Comparison of ENCODE assay signal across 7 mouse cellular contexts in genomic region chr5:43781423-43781976, GRCm38 (mm10). TPM values are rescaled to one million over a fixed set of nuclear protein-coding genes. Genes with fewer than 3 reads are reported as not detected.
DNase-seq lines count a peak whose midpoint lies in the region; ATAC-seq and TF ChIP-seq lines count a peak whose summit lies in the region.

No protein-coding gene starts in this region.

- peak overlapping the region; percentile 56 for H3K4me2 ChIP-seq in hindbrain, embryonic 11.5 days (replicated peaks; ENCODE audit: low read depth, low read length)
- H3K4me2 ChIP-seq in neural tube, embryonic 15.5 days: peak overlapping the region; percentile 83

- H3K9me3 ChIP-seq in hindbrain, embryonic 11.5 days (ENCODE audit: control insufficient read depth, low read length): no peaks in the 10 kb centered on the region
- H3K9me3 ChIP-seq in neural tube, embryonic 15.5 days (replicated peaks): no peaks in the 10 kb centered on the region

- H3K4me1 ChIP-seq in embryonic fibroblast, embryonic 13.5 days (ENCODE audit: control insufficient read depth, insufficient read depth, low read length): peaks cover 2% of the 10 kb centered on the region; the same call in 1 of the 2 replicates
- H3K4me1 ChIP-seq in hindbrain, embryonic 11.5 days (replicated peaks; ENCODE audit: control insufficient read depth, insufficient read depth, low read length): no peaks in the 10 kb centered on the region
- peaks cover 15% of the 10 kb centered on the region for H3K4me1 ChIP-seq in lung, adult 2 months (ENCODE audit: control insufficient read depth, insufficient read depth, low read length)
- peaks cover 22% of the 10 kb centered on the region for H3K4me1 ChIP-seq in neural tube, embryonic 15.5 days

- no peaks in the 10 kb centered on the region for H3K36me3 ChIP-seq in hindbrain, embryonic 11.5 days (ENCODE audit: control insufficient read depth, insufficient read depth, low read length)
- H3K36me3 ChIP-seq in neural tube, embryonic 15.5 days: no peaks in the 10 kb centered on the region

- WGBS in hindbrain, embryonic 11.5 days: 1% methylated on average over 33 of the region's 61 CpGs
- WGBS in lung, adult 2 months: under 1% methylated on average over 59 of the region's 61 CpGs
- WGBS in neural tube, embryonic 15.5 days: under 1% methylated on average over 53 of the region's 61 CpGs

- no peak for TF ChIP-seq POLR2A in embryonic fibroblast, embryonic 13.5 days (IDR thresholded peaks at IDR 0.05; ENCODE audit: low read depth, low read length)
- TF ChIP-seq POLR2A in lung, adult 2 months (IDR thresholded peaks at IDR 0.05; ENCODE audit: borderline replicate concordance, extremely low read depth, low read depth, low read length): no peak

- H3K27me3 ChIP-seq in hindbrain, embryonic 11.5 days (ENCODE audit: control insufficient read depth, insufficient read depth, low read length): no peaks in the 10 kb centered on the region
- H3K27me3 ChIP-seq in neural tube, embryonic 15.5 days (replicated peaks): no peaks in the 10 kb centered on the region

- H3K27ac ChIP-seq in embryonic fibroblast, embryonic 13.5 days (ENCODE audit: insufficient read depth, low read length): peak overlapping the region; percentile 60
- peak overlapping the region; percentile 96 for H3K27ac ChIP-seq in hindbrain, embryonic 11.5 days (ENCODE audit: low read depth, low read length)
- peak overlapping the region; percentile 99 for H3K27ac ChIP-seq in neural tube, embryonic 15.5 days (replicated peaks)

- no peak for TF ChIP-seq CTCF in embryonic fibroblast, embryonic 13.5 days (IDR thresholded peaks at IDR 0.05; ENCODE audit: borderline replicate concordance, insufficient read depth, low read length)
- TF ChIP-seq CTCF in lung, adult 2 months (IDR thresholded peaks at IDR 0.05; ENCODE audit: insufficient read depth, low read length): no peak

- H3K4me3 ChIP-seq in embryonic fibroblast, embryonic 13.5 days (ENCODE audit: insufficient read depth, low read length): peak overlapping the region; percentile 94
- H3K4me3 ChIP-seq in hindbrain, embryonic 11.5 days (ENCODE audit: low read depth, low read length): peak overlapping the region; percentile 88
- peak overlapping the region; percentile 86 for H3K4me3 ChIP-seq in lung, adult 2 months (replicated peaks; ENCODE audit: extremely low read depth, low read depth, low read length)
- peak overlapping the region; percentile 87 for H3K4me3 ChIP-seq in neural tube, embryonic 15.5 days (replicated peaks)

- peak; percentile 17 to 39 for DNase-seq in right cerebral cortex, adult 2 months (ENCODE audit: low spot score in 2 of 2)
- DNase-seq in right cerebral cortex, postnatal 4 days: no peak
- DNase-seq in adipocyte (ENCODE audit: low spot score): peak; percentile 53
- no peak for DNase-seq in hindbrain, embryonic 11.5 days (ENCODE audit: low spot score)
- peak; percentile 59 for DNase-seq in lung, adult 2 months

- ATAC-seq in hindbrain, embryonic 11.5 days (ENCODE audit: low FRiP score): peak; percentile 74
- peak; percentile 62 for ATAC-seq in neural tube, embryonic 15.5 days (ENCODE audit: low FRiP score)

- peak overlapping the region; percentile 98 for H3K9ac ChIP-seq in hindbrain, embryonic 11.5 days (ENCODE audit: low read depth, low read length)
- H3K9ac ChIP-seq in neural tube, embryonic 15.5 days (replicated peaks): peak overlapping the region; percentile 90

RNA-seq across cellular contexts. Expression of gene Bst1, which starts 37.2 kb away (rescaled TPM):
- 0.30 and 0.33 TPM in 2 replicates for polyA plus RNA-seq in embryonic fibroblast, embryonic 13.5 days (2011; ENCODE audit: insufficient read length, low read depth, missing spikeins)
- not detected in 2 replicates for polyA plus RNA-seq in hindbrain, embryonic 11.5 days (2014; fragmentation: Nextera tagmentation; extraction: Ambion mirVana)
- polyA plus RNA-seq in lung, adult 2 months (2012; rRNA removed): 8.4 and 8.8 TPM in 2 replicates
- polyA plus RNA-seq in neural tube, embryonic 15.5 days (2015; fragmentation: Nextera tagmentation; extraction: Ambion mirVana): 0.55 and 4.5 TPM in 2 replicates

RNA-seq across cellular contexts. Expression of gene Fbxl5, which starts 39.9 kb away (rescaled TPM):
- 38.0 and 41.8 TPM in 2 replicates for polyA plus RNA-seq in embryonic fibroblast, embryonic 13.5 days (2011; ENCODE audit: insufficient read length, low read depth, missing spikeins)
- polyA plus RNA-seq in hindbrain, embryonic 11.5 days (2014; fragmentation: Nextera tagmentation; extraction: Ambion mirVana): 66.3 and 71.4 TPM in 2 replicates
- polyA plus RNA-seq in lung, adult 2 months (2012; rRNA removed): 20.3 and 31.4 TPM in 2 replicates
- 73.5 and 74.1 TPM in 2 replicates for polyA plus RNA-seq in neural tube, embryonic 15.5 days (2015; fragmentation: Nextera tagmentation; extraction: Ambion mirVana)

Comparison
In these comparisons a context has a peak if more than half of its experiments do, and no peak if none do; other contexts are left out.
1. DNase-seq: peak in right cerebral cortex, adult 2 months (2 of 2), adipocyte (single experiment) and lung, adult 2 months (single experiment); none in right cerebral cortex, postnatal 4 days (single experiment) and hindbrain, embryonic 11.5 days (single experiment).
2. Peak in every context shown above with its lines, with median percentiles within 50 percentile points of each other: H3K27ac ChIP-seq and H3K4me3 ChIP-seq.